Mouse (Mus musculus) bone marrow, adult 2 months (tissue): ENCODE measurements around the gene Amd2.

Source experiments
- CTCF ChIP-seq: fragments of 200-500 bp; IDR thresholded peaks from 2 replicates; pipeline ENCODE4 v1.5.1; 2011; ENCODE audit warnings: low read length, control low read depth; ENCODE audit not compliant: control insufficient read depth, insufficient read depth
- POLR2A ChIP-seq: fragments of 200-500 bp; IDR thresholded peaks from 2 replicates; pipeline ENCODE4 v1.6.1; 2011; ENCODE audit warnings: low read depth, mild to moderate bottlenecking, control low read depth, low read length, borderline replicate concordance; ENCODE audit not compliant: control insufficient read depth

GRCm38 (mm10) chr10:35714266-35714665 lies 2.6 kb upstream of the Amd2 start:
- no peak for TF ChIP-seq CTCF
- no peak for TF ChIP-seq POLR2A
